Mouse (Mus musculus) liver, adult 2 months (tissue): Measurements from ENCODE around the gene Uhrf1bp1l.

Experiments
- CTCF ChIP-seq: fragments of 200-500 bp; IDR thresholded peaks from 2 replicates; pipeline ENCODE4 v1.5.1; 2011; ENCODE audit warnings: low read depth, low read length, control low read depth
- POLR2A ChIP-seq: fragments of 200-500 bp; IDR thresholded peaks from 2 replicates; pipeline ENCODE4 v1.6.1; 2011; ENCODE audit warnings: low read length, control low read depth; ENCODE audit not compliant: insufficient read depth; ENCODE audit errors: extremely low read depth

GRCm38 (mm10) chr10:89714910-89715309, 29.9 kb upstream of the Uhrf1bp1l start:
- no peak for TF ChIP-seq CTCF
- no peak for TF ChIP-seq POLR2A
